Mouse (Mus musculus) hindbrain, embryonic 14.5 days (tissue): ENCODE data around the gene Vhl. TPM values are rescaled to one million over a fixed set of nuclear protein-coding genes. Genes with fewer than 3 reads are reported as not detected.

Source experiments
- ATAC-seq: fragments of 200-750 bp; cut with Nextera tagmentation; 2 replicates; pipeline ENCODE4 v1.8.0; 2017; ENCODE audit warnings: moderate number of reproducible peaks, mild to moderate bottlenecking, moderate TSS enrichment, moderate library complexity; ENCODE audit not compliant: low FRiP score
- DNase-seq: peaks from one replicate; pipeline ENCODE4 v3.0.0-alpha.2; 2015; ENCODE audit warnings: low spot score
- H3K27ac ChIP-seq: fragments of 300-500 bp; sonication (generic); 2 replicates; pipeline ENCODE4 v1.5.1; 2014; ENCODE audit warnings: mild to moderate bottlenecking, moderate library complexity
- H3K27me3 ChIP-seq: fragments of 300-500 bp; sonication (generic); 2 replicates; pipeline ENCODE4 v1.6.1; 2014; ENCODE audit warnings: mild to moderate bottlenecking, low read length, mixed read lengths; ENCODE audit not compliant: control insufficient read depth, insufficient read depth
- H3K36me3 ChIP-seq: fragments of 300-500 bp; sonication (generic); replicated peaks from 2 replicates; pipeline ENCODE4 v1.6.1; 2014; ENCODE audit not compliant: control insufficient read depth, insufficient read depth
- H3K4me1 ChIP-seq: fragments of 300-500 bp; sonication (generic); replicated peaks from 2 replicates; pipeline ENCODE4 v1.6.1; 2014; ENCODE audit warnings: antibody characterized with exemption, low read length, mixed read lengths; ENCODE audit not compliant: control insufficient read depth, insufficient read depth
- H3K4me2 ChIP-seq: fragments of 300-500 bp; sonication (generic); replicated peaks from 2 replicates; pipeline ENCODE4 v1.6.1; 2014; ENCODE audit warnings: mild to moderate bottlenecking, moderate library complexity
- H3K4me3 ChIP-seq: fragments of 300-500 bp; sonication (generic); replicated peaks from 2 replicates; pipeline ENCODE4 v1.5.1; 2014; ENCODE audit warnings: mild to moderate bottlenecking, low read length
- H3K9ac ChIP-seq: fragments of 300-500 bp; sonication (generic); 2 replicates; pipeline ENCODE4 v1.6.1; 2014
- H3K9me3 ChIP-seq: fragments of 300-500 bp; sonication (generic); 2 replicates; pipeline ENCODE4 v1.6.1; 2016; ENCODE audit warnings: low read length; ENCODE audit not compliant: control insufficient read depth
- WGBS: fragments of 180-500 bp; shearing (Covaris S2); extraction: QIAGEN DNeasy Blood & Tissue Kit; methylation state at CpG from one replicate; pipeline ENCODE4 v1.1.7; 2014; 5-methylcytosine and 5-hydroxymethylcytosine counted together
- polyA plus RNA-seq: library from polyadenylated mRNA; unstranded; fragments of >200 nt; fragmentation: Nextera tagmentation; extraction: Ambion mirVana; gene quantifications from 2 replicates; pipeline ENCODE4 v1.2.1, GENCODE M21; 2014

The Vhl gene
- polyA plus RNA-seq, 1 experiment from 2014 or later: 86.5 TPM

DNA sequence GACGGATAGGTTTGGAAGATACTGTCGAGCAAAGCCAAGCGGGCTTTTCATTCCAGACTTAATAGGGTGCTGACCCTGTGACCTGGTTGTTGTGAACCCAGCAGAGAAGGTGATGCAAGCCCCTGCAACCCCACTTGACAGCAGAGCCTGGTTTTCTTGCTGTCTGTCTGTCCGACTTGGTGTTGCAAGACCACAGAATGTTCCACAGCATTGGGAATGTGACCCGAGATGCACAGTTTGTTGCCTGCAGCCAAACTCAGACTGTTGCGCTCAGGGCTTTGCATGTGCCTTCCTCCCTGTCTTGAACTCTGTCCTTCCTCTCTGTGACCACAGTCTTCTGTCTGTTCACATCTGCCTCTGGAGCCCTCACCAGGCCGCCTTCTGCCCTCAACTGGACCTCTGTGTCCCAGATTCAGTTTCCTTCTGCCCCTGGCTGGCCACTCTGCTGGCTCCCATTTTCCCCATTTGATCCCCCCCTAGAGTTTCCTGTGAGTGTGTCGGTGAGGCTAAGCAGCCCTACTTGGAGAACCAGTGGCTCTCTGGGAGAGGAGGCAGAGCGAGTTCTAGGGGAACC, 56.3 kb downstream of the Vhl start:
- Histone ChIP-seq H3K27ac (no peak overlapping the region), H3K4me2 (no peak overlapping the region), H3K9ac (no peak overlapping the region), H3K36me3 (no peaks in the 10 kb centered on the region), H3K4me1 (no peaks in the 10 kb centered on the region; the same call in 1 of the 2 replicates), H3K9me3 (no peaks in the 10 kb centered on the region), H3K27me3 (no peaks in the 10 kb centered on the region), H3K4me3 (no peak overlapping the region)
- WGBS: 87% methylated on average over 9 of the region's 9 CpGs
- DNase-seq (no peak), ATAC-seq (no peak)

Other genes starting within 250 kb of the Vhl start
- 62.6 and 67.0 TPM in 2 replicates for gene Tada3, start 246.1 kb upstream of the Vhl start, polyA plus RNA-seq
- gene Arpc4, start 245.8 kb upstream of the Vhl start, polyA plus RNA-seq: 231 and 235 TPM in 2 replicates
- gene Ttll3, start 234.7 kb upstream of the Vhl start, polyA plus RNA-seq: 7.0 and 8.1 TPM in 2 replicates
- gene Rpusd3, start 204.6 kb upstream of the Vhl start, polyA plus RNA-seq: 15.0 and 19.0 TPM in 2 replicates
- gene Cidec, start 188.2 kb upstream of the Vhl start, polyA plus RNA-seq: not detected in 2 replicates
- gene Jagn1, start 181.4 kb upstream of the Vhl start, polyA plus RNA-seq: 87.9 and 88.5 TPM in 2 replicates
- gene Il17re, start 165.5 kb upstream of the Vhl start, polyA plus RNA-seq: 0.27 and 0.31 TPM in 2 replicates
- gene Il17rc, start 152.5 kb upstream of the Vhl start, polyA plus RNA-seq: 2.4 and 3.0 TPM in 2 replicates
- gene Creld1, start 140.7 kb upstream of the Vhl start, polyA plus RNA-seq: 61.5 and 69.9 TPM in 2 replicates
- 10.5 and 10.7 TPM in 2 replicates for gene Prrt3, start 122.0 kb upstream of the Vhl start, polyA plus RNA-seq
- 107 and 119 TPM in 2 replicates for gene Emc3, start 92.3 kb upstream of the Vhl start, polyA plus RNA-seq
- 2.1 and 2.5 TPM in 2 replicates for gene Fancd2, start 92.3 kb upstream of the Vhl start, polyA plus RNA-seq
- gene Fancd2os, start 23.2 kb upstream of the Vhl start, polyA plus RNA-seq: not detected in 2 replicates
- 261 and 267 TPM in 2 replicates for gene Brk1, start 19.2 kb upstream of the Vhl start, polyA plus RNA-seq
- gene Irak2, start 14.5 kb downstream of the Vhl start, polyA plus RNA-seq: 0.95 and 1.4 TPM in 2 replicates
- gene Tatdn2, start 73.1 kb downstream of the Vhl start, polyA plus RNA-seq: 2.2 and 2.4 TPM in 2 replicates
- 1.1 and 1.2 TPM in 2 replicates for gene Ghrl, start 95.9 kb downstream of the Vhl start, polyA plus RNA-seq
- gene Sec13, start 116.8 kb downstream of the Vhl start, polyA plus RNA-seq: 196 TPM in 2 replicates